Mouse (Mus musculus): Measurements from ENCODE around the gene Gm28308.
A peak's percentile ranks its signal among the peaks of the same experiment; 100 is the strongest.

DNA sequence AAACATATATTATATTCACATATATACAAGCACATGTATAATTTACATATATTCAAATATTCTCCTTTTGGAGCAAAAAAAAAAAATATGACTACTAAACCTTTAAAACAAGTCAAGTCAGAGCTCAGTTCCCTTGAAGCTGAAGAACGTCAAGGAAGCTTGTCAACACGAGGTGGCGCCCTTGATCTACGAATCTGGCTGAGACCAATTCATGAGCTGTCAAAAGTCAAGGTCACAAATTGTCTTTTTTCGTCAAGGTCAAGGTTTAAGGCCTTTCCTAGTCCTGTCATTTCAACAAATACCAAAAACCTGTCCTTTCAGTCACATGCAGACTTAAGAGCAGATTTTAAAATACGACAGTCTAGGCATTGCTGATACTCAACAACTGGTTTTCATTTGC, 43.8 kb upstream of the Gm28308 start:
- TF ChIP-seq POLR2A (IDR thresholded peaks at IDR 0.05; ENCODE audit: borderline replicate concordance, extremely low read depth, insufficient read depth, insufficient read length, poor library complexity, severe bottlenecking) (no peak), CTCF (IDR thresholded peaks at IDR 0.05; ENCODE audit: borderline replicate concordance, extremely low read depth, insufficient read depth, insufficient read length) (peak; percentile 85)
